Mouse (Mus musculus): ENCODE results near the gene Cpxm2. TPM values are rescaled to one million over a fixed set of nuclear protein-coding genes. Genes with fewer than 3 reads are reported as not detected.

Cpxm2 gene
- polyA plus RNA-seq, 1 experiment from 2014 or later: 1.6 TPM

GRCm38 (mm10) chr7:131989056-131989455, 165.5 kb downstream of the Cpxm2 start:
- no peak for ATAC-seq
- H3K4me3 ChIP-seq (ENCODE audit: low read depth, low read length): no peak overlapping the region
- H3K36me3 ChIP-seq (ENCODE audit: control insufficient read depth, insufficient read depth, low read length): peaks cover 5% of the 10 kb centered on the region; the same call in 1 of the 2 replicates
- no peaks in the 10 kb centered on the region for H3K4me1 ChIP-seq (ENCODE audit: control insufficient read depth, insufficient read depth, low read length)
- H3K27me3 ChIP-seq (ENCODE audit: control insufficient read depth, insufficient read depth, low read depth, low read length): no peaks in the 10 kb centered on the region
- no peaks in the 10 kb centered on the region for H3K9me3 ChIP-seq (replicated peaks; ENCODE audit: control insufficient read depth, low read length, poor library complexity, severe bottlenecking)
- H3K27ac ChIP-seq (ENCODE audit: low read length): no peak overlapping the region
- no peak overlapping the region for H3K4me2 ChIP-seq (ENCODE audit: low read length)
- WGBS: 36% methylated on average over 6 of the region's 6 CpGs
- no peak overlapping the region for H3K9ac ChIP-seq (ENCODE audit: low read depth, low read length)

Other genes starting within 250 kb of the Cpxm2 start
- 3.0 and 3.4 TPM in 2 replicates for gene Gpr26, start 188.3 kb downstream of the Cpxm2 start, polyA plus RNA-seq (2015; fragmentation: Nextera tagmentation; extraction: Ambion mirVana)
- gene Chst15, start 162.5 kb upstream of the Cpxm2 start, polyA plus RNA-seq (2015; fragmentation: Nextera tagmentation; extraction: Ambion mirVana): 11.6 and 12.6 TPM in 2 replicates

Measured in midbrain, embryonic 16.5 days (tissue).